Mouse (Mus musculus) right cerebral cortex, postnatal 36 days (tissue): ENCODE measurements around the gene Spryd4.
A peak's percentile ranks its signal among the peaks of the same experiment; 100 is the strongest.
"Not testable (repeated sequence)": the region's sequence is repeated elsewhere in the genome, so short reads cannot be mapped to it uniquely, and the experiment has no call there.

ENCODE experiments used
- DNase-seq, 2 experiments: peaks; one replicate each; pipeline ENCODE4 v3.0.0; 2022; ENCODE audit warnings: low spot score in 2 of 2, mixed read lengths in 1 of 2

Spryd4 gene

GRCm38 (mm10) chr10:128211390-128212108, at the start of gene Spryd4:
Gene Spryd4, minus strand, starts transcription at chr10:128211807.
- DNase-seq = peak; percentile 86 to 89

DNA sequence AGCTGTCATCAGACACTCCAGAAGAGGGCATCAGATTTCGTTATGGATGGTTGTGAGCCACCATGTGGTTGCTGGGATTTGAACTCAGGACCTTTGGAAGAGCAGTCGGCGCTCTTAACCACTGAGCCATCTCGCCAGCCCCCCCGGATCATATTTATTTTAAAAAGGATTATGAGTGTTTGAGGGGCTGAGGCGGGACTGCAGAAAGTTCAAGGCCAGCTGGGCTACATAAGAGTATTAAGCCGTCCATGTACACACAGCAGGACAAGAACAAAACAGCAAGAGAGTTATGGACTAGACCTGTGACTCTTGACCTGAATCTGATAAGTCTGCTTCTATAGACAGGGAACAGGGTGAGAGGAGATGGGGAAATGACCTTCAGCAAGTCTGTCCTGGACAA, 48.8 kb upstream of the Spryd4 start:
- not testable (repeated sequence) for DNase-seq

DNA sequence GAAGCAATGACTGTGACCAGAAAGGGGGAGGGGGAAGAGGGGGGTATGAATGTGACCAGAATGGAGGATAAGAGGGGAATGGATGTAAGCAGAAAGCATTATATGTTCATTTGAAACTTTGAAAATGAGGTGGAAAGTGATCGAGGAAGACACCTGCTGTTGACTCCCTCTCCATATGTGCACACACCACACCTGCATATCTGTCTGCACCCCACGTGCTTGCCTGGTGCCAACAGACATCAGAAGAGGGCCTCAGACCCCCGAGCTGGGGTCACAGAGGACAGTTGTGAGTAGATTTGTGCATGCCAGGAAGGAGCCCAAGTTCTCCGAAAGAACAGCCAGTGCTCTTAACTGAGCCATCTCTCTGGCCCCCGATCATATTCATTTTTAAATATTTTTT, 48.3 kb upstream of the Spryd4 start:
- no peak for DNase-seq

DNA sequence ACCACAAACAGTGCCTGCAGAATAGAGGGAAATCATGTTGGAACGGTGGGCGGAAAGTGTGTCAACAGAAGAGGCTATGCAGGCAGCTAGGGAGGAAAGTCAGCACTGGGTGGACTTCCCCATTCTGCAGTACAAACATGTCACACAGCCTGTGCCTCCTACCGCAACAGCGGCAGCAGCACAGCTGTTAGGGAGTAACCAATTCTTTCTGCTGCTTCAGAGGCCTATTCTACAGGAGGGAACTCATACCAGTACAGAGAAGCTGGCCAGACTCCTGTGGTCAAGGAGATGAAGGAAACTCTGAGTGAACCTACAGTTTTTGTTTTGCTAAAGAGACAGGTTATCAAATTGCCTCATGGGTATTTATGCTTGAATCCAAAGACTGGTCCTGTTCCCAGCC, 47.3 kb upstream of the Spryd4 start:
- no peak for DNase-seq

- DNase-seq = no peak
Observed at GRCm38 (mm10) chr10:128256328-128256727, 44.7 kb upstream of the Spryd4 start.

- DNase-seq = no peak
Observed at GRCm38 (mm10) chr10:128255925-128256324, 44.3 kb upstream of the Spryd4 start.

DNA sequence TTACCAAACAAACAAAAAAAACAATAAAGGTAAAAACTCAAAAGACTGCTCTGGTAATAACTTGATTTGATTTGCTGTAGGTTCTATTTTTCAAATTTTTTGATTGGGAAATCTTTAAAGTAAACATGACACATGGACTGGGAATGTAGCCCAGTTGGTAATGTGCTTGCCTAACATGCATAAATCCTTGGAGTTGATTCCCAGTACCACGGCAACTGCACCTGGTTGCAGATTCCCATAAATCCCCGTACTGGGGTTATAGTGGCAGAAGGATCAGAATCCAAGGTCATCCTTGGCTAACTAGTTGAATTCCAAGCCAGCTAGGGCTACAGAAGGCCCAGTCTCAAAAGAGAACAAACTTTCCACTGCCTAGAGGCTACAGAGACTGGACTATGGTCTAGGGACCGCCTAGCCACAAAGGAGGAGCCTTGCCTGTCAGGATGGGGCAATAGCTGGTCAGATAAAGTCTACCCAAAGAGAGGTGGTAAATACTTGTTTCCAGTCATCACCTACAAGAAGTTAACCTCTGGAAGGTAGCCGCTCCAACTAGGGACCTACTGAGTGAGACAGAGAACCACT, 42.2 kb upstream of the Spryd4 start, which contains the start of gene Apon:
Gene Apon (plus strand): TSS at position 420 of the 579 bp plus-strand sequence.
- no peak for DNase-seq

DNA sequence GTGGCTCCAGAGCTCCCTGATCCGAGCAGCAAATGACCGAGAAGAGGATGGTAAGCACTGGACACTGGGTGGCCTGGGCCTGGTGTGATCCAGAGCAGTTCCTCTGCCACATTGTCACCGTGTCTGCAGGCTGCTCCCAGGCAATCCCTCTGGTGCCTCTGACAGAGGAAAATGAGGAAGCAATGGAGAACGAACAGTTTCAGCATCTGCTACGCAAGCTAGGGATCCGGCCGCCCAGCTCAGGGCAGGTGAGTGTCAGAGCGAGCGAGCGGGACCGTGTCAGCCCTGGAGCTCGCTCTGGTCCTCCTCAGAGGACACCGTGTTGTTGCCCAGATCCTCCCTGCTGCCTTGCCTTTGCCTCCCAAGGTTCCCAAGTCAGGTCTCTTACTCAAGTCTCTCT, 39.0 kb upstream of the Spryd4 start:
- DNase-seq = no peak

DNA sequence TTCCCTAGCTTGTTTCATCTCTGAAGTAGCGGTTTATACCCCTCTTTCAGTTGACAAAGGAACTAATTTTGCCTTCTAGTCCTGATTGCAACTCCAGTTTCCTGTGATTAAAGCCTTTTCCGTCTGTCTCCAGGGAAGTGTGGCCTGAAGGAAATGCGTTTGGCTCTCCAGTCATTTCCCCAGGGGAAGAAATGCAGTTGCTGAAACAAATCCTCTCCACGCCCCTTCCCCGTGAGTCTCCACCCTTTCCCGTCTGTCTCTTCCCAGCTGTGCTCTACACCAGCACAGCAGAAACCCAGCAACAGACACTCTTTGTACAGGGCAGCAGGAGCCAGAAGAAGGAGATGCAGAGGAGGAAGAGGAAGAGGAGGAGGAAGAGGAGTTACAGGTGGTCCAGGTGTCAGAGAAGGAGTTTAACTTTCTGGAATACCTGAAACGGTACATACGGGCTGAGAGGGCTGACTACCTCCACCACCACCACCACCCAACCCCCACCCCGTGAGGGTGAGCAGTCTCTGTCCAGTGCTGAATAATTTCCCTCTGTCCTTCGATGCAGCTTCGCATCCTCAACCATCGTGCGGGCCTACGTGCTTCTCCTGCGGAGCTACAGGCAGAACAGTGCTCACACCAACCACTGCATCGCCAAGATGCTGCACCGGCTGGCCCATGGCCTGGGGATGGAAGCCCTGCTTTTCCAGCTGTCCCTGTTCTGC, 35.6 kb upstream of the Spryd4 start:
- no peak for DNase-seq

GRCm38 (mm10) chr10:128244121-128244520, 32.5 kb upstream of the Spryd4 start:
- DNase-seq = no peak

DNA sequence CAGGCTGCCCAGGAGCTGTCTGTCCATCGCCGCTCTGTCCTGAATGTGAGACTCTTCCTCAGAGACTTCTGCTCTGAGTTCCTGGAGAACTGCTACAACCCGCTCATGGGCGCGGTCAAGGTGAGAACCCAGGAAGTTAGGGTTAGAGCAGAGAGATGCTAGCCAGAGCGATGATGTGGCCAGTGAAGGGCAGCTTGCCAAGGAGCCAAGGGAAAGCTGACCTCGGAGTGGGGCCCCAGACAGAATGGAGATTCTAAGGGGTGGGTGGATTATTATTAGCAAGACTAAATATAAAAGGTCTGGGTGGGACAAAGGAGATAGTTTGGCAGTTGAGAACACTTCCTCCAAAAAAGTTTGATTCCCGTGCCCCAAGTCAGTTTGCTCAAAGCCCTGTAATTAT, 31.6 kb upstream of the Spryd4 start:
- no peak for DNase-seq

- no peak for DNase-seq
Observed at GRCm38 (mm10) chr10:128240131-128240530, 28.5 kb upstream of the Spryd4 start.

- DNase-seq = no peak
Observed at GRCm38 (mm10) chr10:128239140-128239539, 27.5 kb upstream of the Spryd4 start.

DNA sequence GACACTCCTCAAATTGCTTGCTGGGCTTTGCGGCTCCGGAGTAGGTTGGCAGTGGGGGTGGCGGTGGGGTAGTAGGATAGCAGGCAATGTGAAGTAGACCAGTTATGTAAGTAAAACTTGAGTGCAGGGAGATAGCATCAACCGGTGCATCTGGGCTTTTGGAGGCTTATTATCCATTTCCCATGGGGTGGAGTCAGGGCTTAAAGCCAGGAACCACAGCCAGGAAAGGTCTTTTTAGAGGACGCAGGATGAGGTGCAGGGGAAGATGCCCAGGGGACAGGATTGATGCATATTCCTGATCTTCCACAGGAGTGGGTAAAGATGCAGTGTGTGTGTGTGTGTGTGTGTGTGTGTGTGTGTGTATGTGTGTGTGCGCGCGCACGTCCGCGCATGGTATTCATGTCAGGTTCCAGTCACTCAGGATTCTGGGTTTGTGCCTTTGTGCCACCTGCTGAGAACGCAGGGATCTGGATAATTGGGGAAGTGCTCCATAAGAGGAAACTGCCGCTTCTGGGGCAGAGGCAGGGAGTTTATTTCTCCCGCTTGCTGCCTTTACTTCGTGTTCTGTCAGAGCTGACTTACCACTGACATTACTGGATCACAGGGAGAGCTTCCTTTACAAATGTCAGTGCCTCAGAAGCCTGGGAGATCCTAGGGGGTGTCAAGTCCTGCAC, 26.3 kb upstream of the Spryd4 start:
- peak in 1 of 2 experiments; percentile 22 for DNase-seq

DNA sequence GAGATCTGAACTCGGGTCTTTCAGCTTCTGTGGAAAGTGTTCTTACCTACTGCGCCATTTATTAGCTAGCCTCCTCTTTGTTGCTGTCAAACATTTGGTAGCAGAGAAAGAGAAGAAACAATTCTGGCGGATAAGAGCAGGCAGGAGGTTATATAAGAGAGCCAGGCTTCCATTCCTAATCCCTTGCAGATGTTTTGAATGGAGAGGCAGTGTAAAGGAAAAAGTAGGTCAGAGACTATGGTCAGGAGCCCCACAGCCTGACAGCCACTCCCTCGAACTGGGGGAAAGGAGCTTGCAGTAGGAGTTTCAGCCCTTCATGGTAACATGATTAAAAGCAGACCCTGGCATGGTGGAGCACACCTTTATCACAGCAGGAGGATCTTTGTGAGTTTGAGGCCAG, 24.7 kb upstream of the Spryd4 start:
- no peak for DNase-seq

- DNase-seq = peak in 1 of 2 experiments; percentile 55
Observed at GRCm38 (mm10) chr10:128232420-128232985, 20.9 kb upstream of the Spryd4 start.

DNA sequence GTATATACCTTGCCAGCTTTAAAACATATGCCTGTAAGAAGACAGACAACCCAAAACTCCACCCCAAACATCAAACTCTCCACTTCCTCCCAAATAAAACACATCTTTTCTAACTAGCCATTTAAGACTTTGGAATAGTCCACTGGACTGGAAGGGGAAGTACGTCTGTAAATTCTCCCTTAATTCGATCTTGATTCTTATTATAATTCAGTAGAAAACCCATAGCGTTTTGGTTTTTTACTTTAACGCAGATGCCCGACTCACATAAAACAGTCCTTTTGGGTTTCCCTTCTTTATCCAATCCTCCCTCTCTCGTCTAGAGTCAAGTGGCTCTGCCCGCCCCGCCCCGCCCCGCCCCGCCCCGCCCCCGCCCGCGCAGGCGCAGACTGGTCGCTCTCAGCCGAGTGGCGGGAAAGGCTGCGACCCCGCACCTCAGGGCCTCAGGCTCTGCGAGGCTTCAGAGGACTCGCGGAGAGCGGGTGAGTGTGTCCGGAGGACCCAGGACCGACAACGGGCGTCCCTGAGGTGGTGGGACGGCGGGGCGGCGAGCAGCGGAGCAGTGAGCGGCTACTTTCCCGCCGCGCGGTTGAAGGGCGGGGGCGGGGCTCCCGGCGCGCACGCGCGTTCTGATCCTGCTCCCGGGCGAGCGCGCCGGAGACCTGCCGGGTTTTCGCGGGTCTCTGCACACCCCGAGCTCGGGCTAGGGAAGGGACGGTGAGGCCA, 20.3 kb upstream of the Spryd4 start, which contains the start of gene Timeless:
Gene Timeless (plus strand): TSS at position 369 of the 723 bp plus-strand sequence.
- DNase-seq = peak; percentile 54 to 70

DNA sequence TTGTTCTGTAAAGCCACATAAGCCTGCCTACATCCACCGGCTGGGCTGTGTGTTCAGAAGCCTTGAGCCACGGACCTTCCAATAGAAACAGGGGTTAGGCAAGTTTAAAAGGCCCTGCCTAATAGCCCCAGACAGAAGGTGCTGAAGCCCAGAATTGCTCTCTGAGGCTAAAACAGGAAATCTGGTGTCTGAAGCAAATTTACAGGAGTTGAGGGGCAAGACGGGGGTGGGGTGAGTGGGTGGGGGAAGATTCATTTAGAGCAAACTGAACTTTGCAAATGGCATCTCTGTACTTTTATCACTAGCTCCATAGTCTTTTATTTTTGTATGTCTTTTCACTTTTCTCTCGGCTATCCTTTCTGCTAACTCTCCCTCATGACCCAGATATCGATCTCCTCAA, 19.5 kb upstream of the Spryd4 start:
- DNase-seq = no peak

DNA sequence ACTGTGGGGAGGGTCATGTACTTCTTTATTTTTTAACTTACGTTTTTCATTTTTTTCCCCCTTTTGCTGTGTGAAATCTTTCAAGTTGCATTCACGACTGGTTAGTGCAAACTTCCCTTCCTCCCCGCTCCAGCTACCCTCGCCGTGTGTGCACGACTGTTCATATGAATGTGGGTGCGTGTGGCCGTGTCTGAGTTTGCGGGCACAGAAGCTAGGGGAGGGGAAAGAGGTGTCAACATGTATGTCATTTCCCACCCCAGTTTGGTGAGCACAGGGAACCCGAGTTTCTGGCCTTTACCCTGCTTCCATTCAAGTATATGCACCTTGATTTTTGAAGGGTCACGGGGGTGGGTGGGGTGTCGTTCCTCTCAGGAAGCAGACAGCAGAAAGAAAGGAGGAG, 19.0 kb upstream of the Spryd4 start:
- DNase-seq = no peak

DNA sequence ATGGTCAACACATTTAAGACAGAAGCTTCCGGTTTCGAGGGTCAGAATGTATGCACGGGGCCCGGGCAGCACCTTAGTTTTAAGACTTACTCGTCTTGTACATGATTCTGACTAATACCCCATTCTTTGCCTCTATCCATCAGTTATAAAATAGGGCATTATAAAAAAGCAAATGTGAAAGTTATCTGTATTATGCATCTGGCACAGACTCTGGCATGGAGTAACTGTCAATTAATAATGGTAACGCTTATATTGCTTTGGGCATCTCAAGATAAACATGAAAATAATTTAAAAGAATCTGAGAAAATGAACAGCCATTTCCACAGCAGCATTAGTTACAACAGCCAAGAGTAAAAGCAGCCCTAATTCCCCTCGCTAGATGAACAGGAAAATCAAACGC, 16.4 kb upstream of the Spryd4 start:
- no peak for DNase-seq

- DNase-seq = no peak
Observed at GRCm38 (mm10) chr10:128227592-128227991, 16.0 kb upstream of the Spryd4 start.
